Mouse (Mus musculus) adrenal gland, postnatal 4 days (tissue): Measurements from ENCODE around the gene Rdh9. TPM values are rescaled to one million over a fixed set of nuclear protein-coding genes. Genes with fewer than 3 reads are reported as not detected.
A peak's percentile ranks its signal among the peaks of the same experiment; 100 is the strongest.
"Not testable (repeated sequence)": the region's sequence is repeated elsewhere in the genome, so short reads cannot be mapped to it uniquely, and the experiment has no call there.

Experiments
- DNase-seq, 2 experiments: peaks; one replicate each; pipeline ENCODE4 v3.0.0; 2021 to 2022; ENCODE audit warnings: low spot score in 2 of 2, mixed read lengths in 2 of 2
- total RNA-seq, 2 experiments: library from RNA; stranded (reverse); gene quantifications; 2 replicates each; pipeline ENCODE4 v1.2.3; 2021

The Rdh9 gene
- total RNA-seq, 2 experiments from 2014 or later: 4.3 TPM; not detected in 1

DNA sequence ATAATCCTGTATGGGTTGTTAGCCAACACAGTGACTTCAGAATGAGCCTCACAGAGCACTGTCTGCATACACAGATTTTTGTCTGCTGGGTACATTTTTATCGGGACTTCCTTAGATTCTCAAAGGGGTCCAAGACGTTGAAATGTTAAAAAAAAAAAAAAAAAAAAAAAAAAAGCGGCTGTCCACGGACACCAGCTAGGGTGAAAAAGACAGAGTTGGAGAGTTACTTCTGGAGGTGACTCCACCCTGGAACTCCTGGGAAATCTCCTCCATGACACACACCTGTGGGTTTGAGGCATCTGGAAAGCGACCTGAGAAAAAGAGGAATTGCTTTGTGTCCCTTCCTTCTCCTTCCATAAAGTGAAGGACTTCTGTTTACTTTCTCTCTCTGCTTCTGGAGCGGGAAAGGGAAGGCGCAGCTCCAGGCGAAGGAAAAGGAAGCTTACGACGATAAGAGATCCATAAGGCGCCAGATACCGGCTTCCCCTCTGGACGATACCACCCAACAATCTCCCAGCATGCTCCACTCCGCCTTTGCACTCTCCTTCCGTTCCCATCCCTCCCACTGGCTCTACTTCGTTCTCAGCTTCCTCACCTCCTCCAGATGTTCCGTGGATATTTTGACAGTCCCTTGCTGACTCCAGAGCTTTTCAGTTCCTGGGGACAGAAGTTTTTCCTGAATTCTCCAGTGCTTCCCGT, 20.3 kb upstream of the Rdh9 start:
- no peak for DNase-seq

DNA sequence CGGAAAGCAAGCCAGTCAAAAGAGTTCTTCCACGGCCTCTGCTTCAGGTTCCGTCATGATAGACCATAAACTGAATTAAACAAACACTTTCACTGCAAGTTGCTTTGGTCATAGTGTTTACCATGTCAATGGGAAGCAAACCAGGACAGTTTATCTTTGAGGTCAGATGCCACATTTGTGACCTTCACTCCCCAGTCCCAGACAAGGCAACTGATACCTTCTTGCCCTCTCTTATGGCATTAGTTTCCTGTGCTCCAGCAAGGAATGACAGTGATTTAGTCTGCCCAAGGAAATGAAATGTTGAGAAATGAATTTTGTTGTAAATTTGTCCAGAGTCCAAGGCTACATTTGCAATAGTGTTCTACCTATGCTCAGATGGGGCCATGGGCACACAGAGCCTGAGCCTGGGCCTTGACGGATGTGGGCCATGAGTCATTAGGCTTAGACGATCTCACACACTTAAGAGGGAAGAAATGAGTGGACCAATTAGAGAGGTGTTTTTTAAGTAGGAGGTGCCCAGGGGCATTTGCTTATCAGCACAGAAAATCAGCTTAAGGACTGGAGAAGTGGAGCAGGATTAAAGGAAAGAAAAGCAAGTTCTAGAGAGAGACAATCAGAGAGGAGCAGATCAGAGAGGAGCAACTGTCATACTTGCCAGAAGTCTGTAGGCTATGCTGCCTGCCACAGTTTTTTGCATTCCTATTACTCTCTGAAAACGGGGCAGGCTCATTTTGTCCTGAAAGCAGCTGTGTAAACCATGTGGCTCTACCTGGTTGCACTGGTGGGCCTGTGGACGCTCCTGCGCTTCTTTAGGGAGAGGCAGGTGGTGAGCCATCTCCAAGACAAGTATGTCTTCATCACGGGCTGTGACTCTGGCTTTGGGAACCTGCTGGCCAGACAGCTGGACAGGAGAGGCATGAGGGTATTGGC, 16.7 kb upstream of the Rdh9 start, which contains the start of the genes Rdh1 and Rdh16f1:
Gene Rdh1 (plus strand): TSS at position 541 of the 930 bp plus-strand sequence.
Gene Rdh16f1 (plus strand): TSS at position 607 of the 930 bp plus-strand sequence.
- no peak for DNase-seq

- peak in 1 of 2 experiments; percentile 1 for DNase-seq
Measured at GRCm38 (mm10) chr10:127762926-127763325, 13.3 kb upstream of the Rdh9 start.

DNA sequence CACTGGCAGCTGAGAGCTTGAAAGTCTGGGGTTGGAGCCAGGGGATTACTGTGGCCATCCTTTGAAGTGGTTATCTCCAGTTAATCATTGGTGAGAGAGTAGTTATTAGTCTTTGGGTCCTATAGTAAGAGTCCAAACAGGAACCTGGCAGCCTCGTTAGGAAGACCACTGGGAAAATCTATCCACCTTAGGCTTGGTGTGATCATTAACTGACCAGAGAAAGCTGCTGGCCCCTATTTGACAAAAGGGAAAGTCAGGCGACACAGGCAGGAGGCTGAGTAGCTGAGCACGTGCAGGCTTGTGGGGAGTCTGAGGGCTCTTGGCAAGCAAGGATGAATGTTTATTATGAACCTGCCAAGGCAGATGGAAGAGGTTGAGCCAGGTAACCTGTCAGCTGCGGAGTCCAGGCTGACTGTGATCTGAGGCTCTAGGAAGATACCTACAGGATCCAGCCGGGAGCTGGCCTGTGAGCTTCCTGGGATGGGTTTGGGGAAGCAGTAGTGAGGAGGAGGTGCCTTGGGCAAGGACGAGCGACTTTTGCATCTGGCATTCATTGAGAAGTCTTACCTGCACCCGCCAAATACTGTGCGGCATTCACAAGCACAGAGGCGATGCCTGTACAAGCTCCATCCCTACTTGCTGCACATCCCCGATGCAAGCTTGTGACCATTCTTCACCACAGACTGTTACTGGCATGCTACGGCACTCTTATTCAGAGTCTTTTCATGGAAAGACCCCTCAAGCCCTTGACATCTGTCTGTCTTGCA, 12.1 kb upstream of the Rdh9 start:
- DNase-seq: peak in 1 of 2 experiments; percentile 1

GRCm38 (mm10) chr10:127766564-127766963, 9.6 kb upstream of the Rdh9 start:
- no peak for DNase-seq

GRCm38 (mm10) chr10:127782321-127782720, 6.1 kb downstream of the Rdh9 start:
- DNase-seq: not testable (repeated sequence)

- not testable (repeated sequence) for DNase-seq
Measured at GRCm38 (mm10) chr10:127785411-127785810, 9.2 kb downstream of the Rdh9 start.

DNA sequence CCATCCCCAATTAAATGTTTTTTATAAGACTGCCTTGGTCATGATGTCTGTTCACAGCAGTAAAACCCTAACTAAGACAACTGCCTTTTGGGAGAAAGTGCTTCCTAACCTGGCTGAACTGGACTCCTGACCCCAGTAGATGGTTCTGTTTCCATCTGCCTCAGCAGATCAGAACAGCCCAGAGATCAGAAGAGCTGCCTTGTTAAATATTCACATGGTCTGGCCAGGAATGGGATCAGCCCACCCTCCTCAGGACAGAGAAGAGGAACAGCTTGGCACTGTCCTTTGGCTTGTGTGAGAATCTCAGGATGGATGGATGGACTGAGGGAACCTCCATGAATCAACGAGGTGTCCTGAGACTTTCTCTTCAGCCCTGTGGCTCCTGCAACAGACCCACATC, 23.1 kb downstream of the Rdh9 start:
- no peak for DNase-seq

DNA sequence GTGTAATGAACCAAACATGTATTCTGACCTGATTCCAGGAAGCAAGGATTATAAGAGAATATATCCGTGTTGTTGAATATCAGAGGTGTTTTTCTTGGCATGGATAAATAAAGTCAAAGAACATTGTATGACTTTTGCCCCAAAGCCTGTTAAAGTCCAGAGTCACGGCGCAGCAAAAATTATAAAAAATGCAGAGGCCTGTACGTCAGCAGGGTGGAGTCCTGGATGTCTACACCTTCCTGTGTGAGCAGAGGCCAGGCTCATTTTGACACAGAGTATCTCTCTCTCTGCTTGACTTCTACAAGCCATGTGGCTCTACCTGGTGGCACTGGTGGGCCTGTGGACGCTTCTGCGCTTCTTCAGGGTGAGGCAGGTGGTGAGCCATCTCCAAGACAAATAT, 24.7 kb downstream of the Rdh9 start, which contains the start of gene Rdh16:
Gene Rdh16 (plus strand): TSS at position 262 of the 400 bp plus-strand sequence.
- DNase-seq: no peak

GRCm38 (mm10) chr10:127801612-127802011, 25.4 kb downstream of the Rdh9 start:
- no peak for DNase-seq

DNA sequence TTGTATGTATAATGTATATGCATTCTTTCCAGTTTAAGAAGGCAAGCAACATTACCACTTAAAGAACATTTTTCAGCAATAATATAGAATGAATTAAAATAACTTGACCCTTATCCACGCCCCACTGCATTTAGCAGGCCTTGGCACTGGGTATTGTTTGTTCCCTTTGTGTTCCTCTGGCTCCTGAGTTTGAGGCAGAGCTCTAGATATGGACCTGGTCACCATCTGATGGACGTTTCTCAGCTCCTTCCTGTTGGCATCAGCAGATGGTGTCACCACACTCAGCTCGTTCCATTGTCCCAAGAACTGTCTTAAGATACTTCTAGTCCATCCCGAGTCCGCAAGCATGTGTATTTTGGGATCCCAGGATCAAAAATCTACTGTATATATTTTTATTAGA, 26.1 kb downstream of the Rdh9 start:
- DNase-seq: no peak

- DNase-seq: no peak
Measured at GRCm38 (mm10) chr10:127804416-127804815, 28.2 kb downstream of the Rdh9 start.

DNA sequence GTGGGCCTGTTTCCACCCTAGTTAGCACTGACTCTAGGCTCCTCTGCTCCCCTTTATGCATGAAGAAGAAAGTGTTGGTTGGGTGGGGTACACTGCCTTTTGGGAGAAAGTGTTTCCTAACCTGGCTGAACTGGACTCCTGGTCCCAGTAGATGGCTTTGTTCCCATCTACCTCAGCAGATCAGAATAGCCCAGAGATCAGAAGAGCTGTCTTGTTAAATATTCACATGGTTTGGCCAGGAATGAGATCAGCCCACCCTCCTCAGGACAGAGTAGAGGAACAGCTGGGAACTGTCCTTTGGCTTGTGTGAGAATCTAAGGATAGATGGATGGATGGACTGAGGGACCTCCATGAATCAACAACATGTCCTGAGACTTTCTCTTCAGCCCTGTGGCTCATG, 39.7 kb downstream of the Rdh9 start:
- DNase-seq: no peak

GRCm38 (mm10) chr10:127817268-127817910, 41.2 kb downstream of the Rdh9 start:
- not testable (repeated sequence) for DNase-seq

DNA sequence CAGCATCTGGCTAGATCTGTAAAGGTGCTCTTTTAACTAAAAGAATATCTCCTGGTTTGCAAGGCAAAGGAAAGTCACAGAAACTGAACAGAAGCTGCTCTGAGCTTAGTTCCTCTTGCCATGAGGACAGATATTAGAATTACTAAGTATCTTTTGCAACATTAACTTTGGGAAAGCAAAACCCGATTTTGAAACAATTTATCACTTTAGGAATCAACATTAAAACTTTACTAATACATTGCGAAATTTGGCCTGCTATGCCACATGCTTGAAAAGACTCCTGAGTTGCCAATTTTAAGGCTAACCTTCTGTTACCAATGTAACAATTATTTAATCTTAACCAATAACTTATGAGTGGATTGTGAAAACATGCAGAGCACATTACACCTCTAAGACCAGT, 45.6 kb downstream of the Rdh9 start:
- not testable (repeated sequence) for DNase-seq

GRCm38 (mm10) chr10:127825386-127825785, 49.2 kb downstream of the Rdh9 start:
- DNase-seq: no peak

GRCm38 (mm10) chr10:127829121-127829520, 52.9 kb downstream of the Rdh9 start:
- DNase-seq: no peak

GRCm38 (mm10) chr10:127834186-127834585, 58.0 kb downstream of the Rdh9 start:
- not testable (repeated sequence) for DNase-seq

- DNase-seq: no peak
Measured at GRCm38 (mm10) chr10:127835292-127835691, 59.1 kb downstream of the Rdh9 start.

GRCm38 (mm10) chr10:127837793-127838192, 61.6 kb downstream of the Rdh9 start:
- not testable (repeated sequence) for DNase-seq

DNA sequence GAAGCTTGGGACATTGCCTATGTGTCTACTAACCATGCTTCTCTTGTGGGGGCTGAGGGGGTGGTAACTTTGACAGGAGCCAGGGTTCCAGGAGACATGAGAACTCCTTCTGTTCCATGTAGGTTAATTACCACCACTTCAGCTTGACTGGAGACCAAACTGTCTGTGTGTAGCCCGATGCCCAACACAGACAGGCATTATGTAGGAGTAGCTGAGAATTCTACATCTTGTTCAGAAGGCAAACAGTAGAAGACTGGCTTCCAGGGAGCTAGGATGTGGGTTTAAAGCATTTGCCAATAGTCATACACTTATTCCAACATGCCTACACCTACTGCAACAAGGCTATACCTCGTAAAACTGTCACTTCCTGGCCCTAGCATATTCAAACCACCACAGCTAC, 62.4 kb downstream of the Rdh9 start:
- no peak for DNase-seq
